Mouse (Mus musculus) kidney, embryonic 15.5 days (tissue): ENCODE measurements around the gene Gsk3a. TPM values are rescaled to one million over a fixed set of nuclear protein-coding genes. Genes with fewer than 3 reads are reported as not detected.

Source experiments
- ATAC-seq: fragments of 200-750 bp; cut with Nextera tagmentation; replicated peaks from 2 replicates; pipeline ENCODE4 v1.8.0; 2017; ENCODE audit warnings: moderate TSS enrichment; ENCODE audit not compliant: low FRiP score
- H3K27ac ChIP-seq: fragments of 300-500 bp; sonication (generic); 2 replicates; pipeline ENCODE4 v1.5.1; 2015; ENCODE audit warnings: mild to moderate bottlenecking, inconsistent platforms
- H3K27me3 ChIP-seq: fragments of 300-500 bp; sonication (generic); 2 replicates; pipeline ENCODE4 v1.6.1; 2015; ENCODE audit warnings: inconsistent platforms
- H3K36me3 ChIP-seq: fragments of 300-500 bp; sonication (generic); 2 replicates; pipeline ENCODE4 v1.6.1; 2015; ENCODE audit warnings: inconsistent platforms
- H3K4me1 ChIP-seq: fragments of 300-500 bp; sonication (generic); 2 replicates; pipeline ENCODE4 v1.6.1; 2015; ENCODE audit warnings: inconsistent platforms
- H3K4me2 ChIP-seq: fragments of 300-500 bp; sonication (generic); 2 replicates; pipeline ENCODE4 v1.6.1; 2015; ENCODE audit warnings: moderate library complexity, mild to moderate bottlenecking, inconsistent platforms
- H3K4me3 ChIP-seq: fragments of 300-500 bp; sonication (generic); replicated peaks from 2 replicates; pipeline ENCODE4 v1.5.1; 2015; ENCODE audit warnings: mild to moderate bottlenecking, inconsistent platforms
- H3K9ac ChIP-seq: fragments of 300-500 bp; sonication (generic); 2 replicates; pipeline ENCODE4 v1.6.1; 2015; ENCODE audit warnings: mild to moderate bottlenecking, inconsistent platforms
- H3K9me3 ChIP-seq: fragments of 300-500 bp; sonication (generic); replicated peaks from 2 replicates; pipeline ENCODE4 v1.6.1; 2016; ENCODE audit warnings: inconsistent platforms
- WGBS: fragments of 180-500 bp; shearing (Covaris S2); methylation state at CpG from one replicate; pipeline ENCODE4 v1.1.7; 2015; ENCODE audit warnings: mixed read lengths; 5-methylcytosine and 5-hydroxymethylcytosine counted together
- polyA plus RNA-seq: library from polyadenylated mRNA; unstranded; fragments of >200 nt; fragmentation: Nextera tagmentation; extraction: Ambion mirVana; gene quantifications from 2 replicates; pipeline ENCODE4 v1.2.1, GENCODE M21; 2015

Gsk3a gene
- polyA plus RNA-seq, 1 experiment from 2014 or later, result 12.1 TPM

DNA sequence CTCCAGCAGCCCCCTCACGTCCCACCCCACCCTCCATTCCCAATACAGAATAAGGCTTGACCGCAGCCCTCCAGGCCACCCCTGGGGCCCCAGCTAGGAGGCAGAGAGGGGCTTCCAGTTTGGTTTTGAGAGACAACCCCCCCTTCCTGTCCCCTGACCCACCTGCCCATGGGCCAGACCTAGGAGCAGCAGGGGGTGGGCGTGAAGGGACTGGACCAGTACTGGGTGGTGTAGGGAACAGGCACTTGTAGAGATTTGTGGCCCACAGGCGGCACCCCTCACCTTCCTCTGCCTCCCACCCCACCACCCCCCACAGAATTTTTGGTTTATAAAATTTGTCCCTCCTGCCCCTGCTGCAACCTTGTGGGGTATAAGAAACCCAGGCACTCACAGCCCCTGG lies 5.7 kb upstream of the Gsk3a start:
- H3K4me3 ChIP-seq, result no peak overlapping the region
- peaks cover 70% of the 10 kb centered on the region for H3K4me1 ChIP-seq
- H3K27ac ChIP-seq, result 0 out of 2 replicates have a peak overlapping the region, but pooled peaks have one; percentile 9
- 83% methylated on average over 4 of the region's 4 CpGs for WGBS
- no peaks in the 10 kb centered on the region for H3K27me3 ChIP-seq
- H3K9ac ChIP-seq, result no peak overlapping the region
- no peaks in the 10 kb centered on the region for H3K9me3 ChIP-seq
- no peak for ATAC-seq
- H3K36me3 ChIP-seq, result peaks cover 46% of the 10 kb centered on the region
- no peak overlapping the region for H3K4me2 ChIP-seq

DNA sequence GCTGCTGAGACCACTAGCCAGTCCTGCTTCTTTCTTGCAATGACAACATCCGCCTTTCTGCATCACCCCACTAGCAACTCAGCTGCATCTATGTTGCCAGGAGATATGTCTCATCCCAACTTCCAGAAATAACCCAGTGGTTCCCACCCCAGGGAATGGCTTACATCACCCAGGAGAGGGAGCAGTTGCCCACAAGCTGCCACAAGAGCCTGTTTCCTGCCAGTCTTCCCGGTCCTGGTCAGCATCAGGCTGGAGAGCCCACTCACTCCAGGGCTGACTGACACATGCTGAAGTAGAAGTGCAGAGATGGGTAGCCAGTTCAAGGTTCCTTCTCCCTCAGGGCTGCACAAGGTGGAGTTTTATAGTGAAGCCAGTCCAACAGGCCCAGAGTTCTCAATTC lies 3.4 kb upstream of the Gsk3a start:
- Histone ChIP-seq H3K36me3 (peaks cover 43% of the 10 kb centered on the region), H3K4me1 (peaks cover 57% of the 10 kb centered on the region), H3K9ac (no peak overlapping the region), H3K27ac (peak overlapping the region; percentile 5; the same call in 1 of the 2 replicates), H3K27me3 (no peaks in the 10 kb centered on the region), H3K9me3 (no peaks in the 10 kb centered on the region), H3K4me2 (no peak overlapping the region), H3K4me3 (0 out of 2 replicates have a peak overlapping the region, but pooled peaks have one; percentile 6)
- no peak for ATAC-seq
- 33% methylated on average over 2 of the region's 2 CpGs for WGBS

- Histone ChIP-seq H3K9ac (no peak overlapping the region), H3K9me3 (no peaks in the 10 kb centered on the region), H3K4me2 (no peak overlapping the region), H3K4me3 (no peak overlapping the region), H3K4me1 (peaks cover 57% of the 10 kb centered on the region), H3K27me3 (no peaks in the 10 kb centered on the region), H3K27ac (peak overlapping the region; percentile 5; the same call in 1 of the 2 replicates), H3K36me3 (peaks cover 39% of the 10 kb centered on the region)
- 62% methylated on average over 7 of the region's 7 CpGs for WGBS
- no peak for ATAC-seq
These were observed 3.0 kb upstream of the Gsk3a start for GRCm38 (mm10) chr7:25240631-25241030.

GRCm38 (mm10) chr7:25238829-25239623 lies 1.4 kb upstream of the Gsk3a start:
- Histone ChIP-seq H3K27ac (peak overlapping the region; percentile 91), H3K36me3 (peaks cover 39% of the 10 kb centered on the region), H3K9me3 (no peaks in the 10 kb centered on the region), H3K4me1 (peaks cover 51% of the 10 kb centered on the region), H3K4me2 (peak overlapping the region; percentile 80), H3K4me3 (peak overlapping the region; percentile 96), H3K27me3 (no peaks in the 10 kb centered on the region), H3K9ac (peak overlapping the region; percentile 38)
- WGBS, result 2% methylated on average over 30 of the region's 30 CpGs
- ATAC-seq, result peak; percentile 55

DNA sequence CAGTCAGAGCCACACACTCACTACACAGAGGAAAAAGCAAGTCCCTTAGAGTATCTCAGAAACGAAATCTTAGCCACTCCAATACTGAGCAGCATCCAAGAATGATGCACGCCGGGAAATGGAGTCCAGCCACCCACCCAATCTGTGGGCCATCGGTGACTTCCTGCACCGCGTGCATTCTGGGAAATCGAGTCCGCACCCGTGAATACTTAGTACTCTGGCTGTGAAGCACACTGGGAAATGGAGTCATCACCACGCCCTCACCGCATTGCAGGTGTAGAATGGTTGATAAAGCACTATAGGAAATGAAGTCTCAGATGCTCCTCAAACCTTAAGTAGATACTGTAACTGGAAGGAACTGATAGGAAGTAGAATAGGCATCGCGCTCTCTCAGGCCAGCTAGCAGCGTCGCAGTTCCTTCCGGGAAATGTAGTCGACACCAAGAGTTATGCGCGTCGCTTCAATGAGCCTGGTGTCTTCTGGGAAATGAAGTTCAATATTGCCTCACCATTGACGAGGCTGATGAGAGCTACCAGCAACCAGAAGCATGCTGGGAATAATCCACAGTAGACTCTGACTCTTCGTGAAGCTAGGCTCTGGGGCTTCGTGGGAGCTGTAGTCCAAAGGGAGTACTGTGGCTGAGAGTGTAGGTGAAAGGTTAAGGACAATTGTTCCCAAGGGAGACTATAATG lies 510 bp upstream of the Gsk3a start:
- no peaks in the 10 kb centered on the region for H3K9me3 ChIP-seq
- peak overlapping the region; percentile 38; the same call in 1 of the 2 replicates for H3K9ac ChIP-seq
- peak overlapping the region; percentile 80 for H3K4me2 ChIP-seq
- no peaks in the 10 kb centered on the region for H3K27me3 ChIP-seq
- peaks cover 45% of the 10 kb centered on the region for H3K4me1 ChIP-seq
- H3K4me3 ChIP-seq, result peak overlapping the region; percentile 96
- under 1% methylated on average over 23 of the region's 23 CpGs for WGBS
- peaks cover 42% of the 10 kb centered on the region for H3K36me3 ChIP-seq
- peak; percentile 92 for ATAC-seq
- peak overlapping the region; percentile 91 for H3K27ac ChIP-seq

- no peak overlapping the region for H3K4me2 ChIP-seq
- H3K4me3 ChIP-seq, result no peak overlapping the region
These were observed 2.1 kb downstream of the Gsk3a start for GRCm38 (mm10) chr7:25235526-25235925.

GRCm38 (mm10) chr7:25233061-25233460 lies 4.6 kb downstream of the Gsk3a start:
- 87% methylated on average over 2 of the region's 2 CpGs for WGBS
- Histone ChIP-seq H3K9me3 (no peaks in the 10 kb centered on the region), H3K27me3 (no peaks in the 10 kb centered on the region), H3K4me3 (no peak overlapping the region), H3K4me1 (peaks cover 25% of the 10 kb centered on the region), H3K27ac (no peak overlapping the region), H3K9ac (no peak overlapping the region), H3K4me2 (no peak overlapping the region), H3K36me3 (peaks cover 77% of the 10 kb centered on the region)
- ATAC-seq, result no peak

More at GRCm38 (mm10) chr7:25235526-25235925, 2.1 kb downstream of the Gsk3a start:
- no peak overlapping the region for H3K27ac ChIP-seq
- no peaks in the 10 kb centered on the region for H3K9me3 ChIP-seq
- peaks cover 52% of the 10 kb centered on the region for H3K36me3 ChIP-seq
- ATAC-seq, result no peak
- H3K4me1 ChIP-seq, result peaks cover 41% of the 10 kb centered on the region
- no peaks in the 10 kb centered on the region for H3K27me3 ChIP-seq
- WGBS, result 85% methylated on average over 5 of the region's 5 CpGs
- peak overlapping the region; percentile 99 for H3K9ac ChIP-seq

GRCm38 (mm10) chr7:25232101-25232648 lies 5.5 kb downstream of the Gsk3a start:
- Histone ChIP-seq H3K4me3 (no peak overlapping the region), H3K9me3 (no peaks in the 10 kb centered on the region), H3K27ac (no peak overlapping the region), H3K4me1 (peaks cover 25% of the 10 kb centered on the region), H3K4me2 (no peak overlapping the region), H3K36me3 (peaks cover 86% of the 10 kb centered on the region), H3K9ac (no peak overlapping the region), H3K27me3 (no peaks in the 10 kb centered on the region)
- WGBS, result 62% methylated on average over 5 of the region's 5 CpGs
- ATAC-seq, result no peak

DNA sequence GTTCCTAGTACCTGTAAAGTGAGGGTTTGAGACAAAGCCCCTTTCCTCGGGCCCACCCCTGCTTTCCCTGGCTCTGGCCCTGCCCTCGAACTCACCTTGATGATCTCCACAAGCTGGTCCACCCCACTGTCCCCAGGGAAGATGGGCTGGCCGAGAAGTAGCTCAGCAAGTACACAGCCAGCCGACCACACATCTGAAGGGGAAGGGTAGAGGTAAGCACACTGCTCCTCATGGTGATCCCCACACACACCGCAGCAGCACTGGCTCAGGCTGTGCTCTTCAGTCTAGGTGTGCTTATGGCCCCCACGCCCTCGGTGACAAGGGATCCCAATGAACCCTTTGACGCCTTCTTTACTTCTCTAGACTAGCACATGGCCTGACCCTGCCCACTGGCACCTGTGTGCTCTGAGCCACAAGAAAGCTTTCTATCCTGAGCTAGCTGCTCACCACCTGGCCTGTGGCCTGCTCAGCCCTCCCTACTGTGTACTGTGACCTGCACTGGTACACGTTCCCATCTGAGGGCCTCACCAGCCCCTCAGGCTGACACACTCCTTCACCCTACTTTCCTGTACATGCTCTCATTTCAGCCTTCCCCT lies 6.9 kb downstream of the Gsk3a start:
- peaks cover 99% of the 10 kb centered on the region for H3K36me3 ChIP-seq
- H3K4me2 ChIP-seq, result no peak overlapping the region
- H3K4me3 ChIP-seq, result no peak overlapping the region
- 87% methylated on average over 9 of the region's 9 CpGs for WGBS
- no peak overlapping the region for H3K27ac ChIP-seq
- H3K27me3 ChIP-seq, result no peaks in the 10 kb centered on the region
- H3K9ac ChIP-seq, result no peak overlapping the region
- no peaks in the 10 kb centered on the region for H3K9me3 ChIP-seq
- ATAC-seq, result no peak
- H3K4me1 ChIP-seq, result peaks cover 12% of the 10 kb centered on the region

DNA sequence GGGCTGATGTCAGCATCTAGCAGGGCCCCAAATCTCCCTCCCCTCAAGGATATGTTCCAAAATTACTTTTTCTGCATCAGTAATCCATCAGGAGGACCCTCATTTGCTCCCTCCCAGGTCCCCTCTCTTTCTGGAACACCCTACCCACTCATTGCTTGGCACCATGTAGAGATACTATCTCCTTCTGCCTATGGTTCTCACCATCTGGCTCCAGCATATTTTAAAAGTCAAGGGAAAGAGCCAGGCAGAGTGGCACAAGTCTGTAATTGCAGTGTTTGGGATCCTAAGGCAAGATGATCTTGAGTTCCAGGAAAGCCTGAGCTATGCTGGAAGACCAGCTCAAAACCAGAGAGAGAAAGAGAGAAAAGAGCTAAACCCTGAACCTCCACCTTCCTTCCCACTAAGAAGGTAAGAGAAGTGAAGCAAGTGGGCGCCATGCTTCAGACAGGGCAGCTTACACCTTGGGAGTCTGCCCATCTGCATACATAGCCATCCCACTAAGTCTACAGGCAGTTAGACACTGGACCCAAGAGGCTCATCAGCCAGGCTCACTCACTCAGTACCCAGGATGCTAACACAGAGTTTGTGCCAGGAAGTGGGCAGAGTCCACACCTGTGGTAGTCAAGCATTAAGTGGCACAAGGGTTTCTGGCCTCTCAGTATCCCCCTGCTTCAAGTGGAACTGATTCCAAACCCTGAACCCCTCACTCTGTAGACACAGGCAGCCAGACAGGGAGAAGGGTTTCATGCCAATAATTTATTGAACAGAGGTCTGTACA lies 9.9 kb downstream of the Gsk3a start:
- Histone ChIP-seq H3K27ac (no peak overlapping the region), H3K9me3 (no peaks in the 10 kb centered on the region), H3K9ac (no peak overlapping the region), H3K27me3 (no peaks in the 10 kb centered on the region), H3K36me3 (peaks cover 99% of the 10 kb centered on the region), H3K4me3 (no peak overlapping the region), H3K4me2 (no peak overlapping the region), H3K4me1 (peaks cover 4% of the 10 kb centered on the region)
- 83% methylated on average over 1 of the region's 1 CpGs for WGBS
- no peak for ATAC-seq

- H3K9ac ChIP-seq, result peak overlapping the region; percentile 67
- WGBS, result 87% methylated on average over 10 of the region's 10 CpGs
These were observed 15.2 kb downstream of the Gsk3a start for GRCm38 (mm10) chr7:25222275-25222967.

More at GRCm38 (mm10) chr7:25222275-25222967, 15.2 kb downstream of the Gsk3a start:
- no peak for ATAC-seq
- Histone ChIP-seq H3K4me1 (peaks cover 41% of the 10 kb centered on the region), H3K4me3 (peak overlapping the region; percentile 82), H3K9me3 (no peaks in the 10 kb centered on the region), H3K4me2 (peak overlapping the region; percentile 97), H3K36me3 (peaks cover 48% of the 10 kb centered on the region), H3K27me3 (no peaks in the 10 kb centered on the region), H3K27ac (peak overlapping the region; percentile 97)
